Mouse (Mus musculus) heart, adult 18-20 months (tissue): ENCODE measurements around the gene N4bp2l2. TPM values are rescaled to one million over a fixed set of nuclear protein-coding genes. Genes with fewer than 3 reads are reported as not detected.
"Not testable (repeated sequence)": the region's sequence is repeated elsewhere in the genome, so short reads cannot be mapped to it uniquely, and the experiment has no call there.

ENCODE experiments used
- DNase-seq, 2 experiments: peaks; one replicate each; pipeline ENCODE4 v3.0.0; 2021 to 2022; ENCODE audit warnings: mixed read lengths in 1 of 2
- long read RNA-seq, 2 experiments: library from polyadenylated mRNA; stranded (forward); transcript quantifications; one replicate each; pipeline ENCODE4 v2.0.0; 2021
- total RNA-seq, 2 experiments: library from RNA; stranded (reverse); gene quantifications; 2 replicates each; pipeline ENCODE4 v1.2.3; 2021

N4bp2l2 gene
- total RNA-seq: 10 to 100 TPM; 41.1 to 41.3 TPM
- long read RNA-seq, experiment 1, full-length matches to known transcripts: 4 of 4 reads
- long read RNA-seq, experiment 1, partial matches to known transcripts: 0 of 4 reads
- long read RNA-seq, experiment 1, other reads (novel, unspliced or antisense): 0 of 4 reads
- long read RNA-seq, experiment 2, full-length matches to known transcripts: 4 of 5 reads
- long read RNA-seq, experiment 2, partial matches to known transcripts: 1 of 5 reads
- long read RNA-seq, experiment 2, other reads (novel, unspliced or antisense): 0 of 5 reads

- DNase-seq: not testable (repeated sequence)
Measured at GRCm38 (mm10) chr5:150666133-150666739, at the start of gene N4bp2l2. Gene N4bp2l2 (minus strand): TSS chr5:150666183.

GRCm38 (mm10) chr5:150713431-150713830 is 47.4 kb upstream of the N4bp2l2 start:
- no peak for DNase-seq

DNA sequence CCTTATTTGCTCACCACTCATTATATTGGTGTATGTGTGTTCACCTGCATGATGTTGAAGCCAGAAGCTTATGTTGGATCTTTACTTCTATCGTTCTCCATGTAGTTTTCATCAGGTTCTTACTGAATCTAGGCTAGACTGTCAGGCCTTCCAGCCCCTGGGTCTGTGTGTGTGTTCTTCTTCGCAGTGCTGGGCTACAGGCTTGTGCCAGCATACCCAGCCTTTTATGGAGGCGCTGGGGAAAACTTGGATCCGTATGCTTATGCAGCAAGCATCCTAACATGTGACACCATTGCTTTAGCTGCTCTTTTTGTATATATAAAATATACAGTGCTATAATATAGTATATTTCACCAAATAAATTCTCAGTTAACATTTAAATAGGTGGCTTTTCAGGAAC is 45.5 kb upstream of the N4bp2l2 start:
- no peak for DNase-seq

GRCm38 (mm10) chr5:150707181-150707580 is 41.2 kb upstream of the N4bp2l2 start:
- not testable (repeated sequence) for DNase-seq

DNA sequence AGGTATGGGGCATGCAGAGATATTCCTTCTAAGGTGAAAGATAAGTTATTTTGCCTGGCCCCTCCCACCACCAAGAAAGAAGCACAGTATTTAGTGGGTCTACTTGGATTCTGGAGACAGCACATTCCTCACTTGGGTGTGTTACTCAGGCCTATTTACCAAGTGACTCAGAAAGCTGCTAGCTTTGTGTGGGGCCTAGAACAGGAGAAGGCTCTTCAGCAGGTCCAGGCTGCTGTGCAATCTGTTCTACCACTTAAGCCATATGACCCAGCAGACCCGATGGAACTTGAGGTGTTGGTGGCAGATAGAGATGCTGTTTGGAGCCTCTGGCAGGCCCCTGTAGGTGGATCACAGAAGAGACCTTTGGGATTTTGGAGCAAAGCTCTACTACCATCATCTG is 40.7 kb upstream of the N4bp2l2 start:
- not testable (repeated sequence) for DNase-seq

GRCm38 (mm10) chr5:150702714-150703113 is 36.7 kb upstream of the N4bp2l2 start:
- peak; percentile 29 to 83 for DNase-seq

DNA sequence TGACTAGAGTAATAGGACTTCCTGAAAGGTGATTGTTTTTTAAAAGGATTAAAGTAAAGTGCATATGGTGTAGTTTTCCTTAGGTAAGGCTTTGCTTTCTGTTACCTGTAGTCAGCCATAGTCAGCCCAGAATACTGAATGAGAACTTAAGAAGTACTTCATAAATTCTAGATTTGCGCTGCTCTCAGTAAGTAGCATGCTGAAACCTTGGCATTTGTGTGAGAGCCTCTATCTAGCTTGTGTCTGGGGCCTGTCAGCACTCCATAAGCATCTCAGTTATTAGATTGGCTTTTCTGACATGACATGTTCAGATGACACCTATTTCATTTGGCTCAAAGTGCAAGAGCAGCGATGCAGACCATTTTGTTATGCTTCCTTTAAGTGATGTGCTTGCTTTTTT is 27.3 kb upstream of the N4bp2l2 start:
- no peak for DNase-seq

DNA sequence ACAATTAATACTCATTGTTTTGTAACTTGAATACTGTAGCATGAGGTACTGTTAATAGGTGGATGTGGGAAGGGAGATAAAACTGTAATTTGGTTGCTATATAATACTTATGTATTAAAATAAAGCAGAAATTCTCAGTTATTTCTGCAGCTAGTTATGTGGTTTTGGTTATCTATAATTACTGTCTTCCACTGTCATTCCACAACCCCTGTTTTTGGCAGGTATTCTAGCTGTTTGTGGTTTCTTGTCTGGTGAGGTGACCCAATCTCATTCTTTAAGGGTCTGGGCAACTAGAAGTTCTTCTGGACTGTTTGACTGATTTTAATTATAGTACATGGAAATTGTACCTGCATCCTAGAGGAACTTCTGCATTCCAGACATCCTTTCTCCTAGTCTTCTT is 24.7 kb upstream of the N4bp2l2 start:
- DNase-seq: no peak

DNA sequence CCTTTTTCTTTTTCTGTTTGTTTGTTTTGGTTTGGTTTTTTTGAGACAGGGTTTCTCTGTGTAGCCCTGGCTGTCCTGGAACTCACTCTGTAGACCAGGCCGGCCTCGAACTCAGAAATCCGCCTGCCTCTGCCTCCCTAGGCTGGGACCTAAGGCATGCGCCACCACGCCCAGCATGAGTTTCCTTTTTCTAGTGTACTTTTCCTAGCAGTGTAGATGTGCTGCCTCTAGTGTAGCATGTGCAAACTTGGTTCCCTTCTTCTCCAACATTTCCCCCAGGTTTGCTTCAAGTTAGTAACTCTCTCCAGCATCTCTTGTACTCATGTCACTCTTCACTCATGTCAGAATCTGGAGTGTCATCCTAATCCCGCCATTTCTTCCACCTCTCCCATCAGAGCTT is 16.9 kb upstream of the N4bp2l2 start:
- DNase-seq: not testable (repeated sequence)

DNA sequence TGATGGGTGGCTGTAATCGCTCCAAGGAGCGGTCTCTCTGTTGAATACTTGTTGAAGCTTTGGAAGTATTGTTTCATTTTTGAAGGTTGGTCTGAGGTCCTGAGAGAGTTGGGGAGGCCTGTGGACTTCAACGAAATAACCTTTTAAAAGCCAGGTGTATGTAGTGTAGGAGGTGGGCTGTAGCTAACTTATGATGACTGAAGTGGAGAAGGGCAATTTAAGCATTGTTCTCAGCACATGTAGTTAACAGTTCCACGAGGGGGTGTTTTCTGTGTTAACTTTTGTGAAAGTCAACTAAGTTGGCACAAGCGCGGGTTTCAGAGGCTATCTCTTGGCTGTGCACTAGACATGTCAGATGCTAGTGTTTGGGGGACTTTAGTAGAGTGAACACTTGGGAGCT is 8.9 kb upstream of the N4bp2l2 start:
- DNase-seq: peak; percentile 7 to 23

DNA sequence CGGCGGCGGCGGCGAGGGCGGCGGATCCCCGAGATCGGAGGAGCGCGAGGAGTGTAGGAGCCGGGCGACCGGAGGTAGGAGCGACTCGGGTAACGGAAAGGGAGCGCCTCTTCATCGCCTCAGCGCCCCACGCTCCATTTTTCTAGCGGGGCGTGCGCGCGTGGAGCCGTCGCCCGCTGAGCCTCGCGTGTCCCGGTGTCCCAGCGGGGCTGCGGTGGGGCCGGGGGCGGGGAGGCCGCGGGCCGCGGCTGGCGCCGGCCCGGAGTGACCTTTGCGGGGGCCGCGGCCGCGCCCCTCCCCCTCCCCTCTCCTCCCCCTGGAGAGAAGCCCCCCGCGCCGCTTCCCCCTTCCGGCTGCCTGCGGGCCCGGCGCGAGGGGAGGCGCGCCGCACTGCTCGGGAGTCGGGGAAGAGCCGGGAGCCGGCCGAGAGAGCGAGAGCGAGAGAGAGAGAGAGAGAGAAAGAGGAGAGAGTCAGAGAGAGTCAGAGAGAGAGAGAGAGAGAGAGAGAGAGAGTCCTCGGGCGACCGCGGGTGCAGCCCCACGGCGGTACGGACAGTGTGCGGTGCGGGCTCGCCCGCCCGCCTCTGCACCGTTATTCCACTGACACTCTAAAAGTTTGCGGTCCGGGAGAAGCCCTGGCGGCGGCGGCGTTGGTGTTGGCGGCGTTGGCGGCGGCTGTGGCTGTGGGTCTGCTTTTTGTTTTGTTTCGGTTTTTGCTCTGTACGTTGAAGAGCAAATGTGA is 8.1 kb upstream of the N4bp2l2 start:
- DNase-seq: peak in 1 of 2 experiments; percentile 44

- DNase-seq: peak; percentile 93 to 96
Measured at GRCm38 (mm10) chr5:150673153-150673835, 7.3 kb upstream of the N4bp2l2 start, which contains the start of gene Pds5b. Gene Pds5b (plus strand): TSS chr5:150673739.

DNA sequence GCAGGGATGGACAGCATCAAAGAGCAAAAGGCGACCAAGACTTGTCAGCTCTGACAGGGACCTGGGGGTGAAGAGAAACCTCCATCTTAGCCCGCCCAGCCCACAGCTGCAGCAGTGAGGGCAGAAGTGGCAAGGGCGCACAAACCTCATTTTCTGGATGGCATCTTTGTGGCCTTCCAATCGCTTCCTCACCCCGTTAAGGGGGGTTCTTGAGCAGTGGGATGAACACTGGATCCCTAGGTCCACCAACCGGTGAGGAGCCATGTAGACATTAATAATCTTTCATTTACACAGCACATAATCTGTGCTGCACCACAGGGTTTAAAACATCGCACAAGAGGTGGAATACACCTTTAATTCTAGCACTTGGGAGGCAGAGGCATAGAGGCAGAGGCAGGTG is 6.4 kb upstream of the N4bp2l2 start:
- no peak for DNase-seq

- no peak for DNase-seq
Measured at GRCm38 (mm10) chr5:150668731-150669130, 2.7 kb upstream of the N4bp2l2 start.

DNA sequence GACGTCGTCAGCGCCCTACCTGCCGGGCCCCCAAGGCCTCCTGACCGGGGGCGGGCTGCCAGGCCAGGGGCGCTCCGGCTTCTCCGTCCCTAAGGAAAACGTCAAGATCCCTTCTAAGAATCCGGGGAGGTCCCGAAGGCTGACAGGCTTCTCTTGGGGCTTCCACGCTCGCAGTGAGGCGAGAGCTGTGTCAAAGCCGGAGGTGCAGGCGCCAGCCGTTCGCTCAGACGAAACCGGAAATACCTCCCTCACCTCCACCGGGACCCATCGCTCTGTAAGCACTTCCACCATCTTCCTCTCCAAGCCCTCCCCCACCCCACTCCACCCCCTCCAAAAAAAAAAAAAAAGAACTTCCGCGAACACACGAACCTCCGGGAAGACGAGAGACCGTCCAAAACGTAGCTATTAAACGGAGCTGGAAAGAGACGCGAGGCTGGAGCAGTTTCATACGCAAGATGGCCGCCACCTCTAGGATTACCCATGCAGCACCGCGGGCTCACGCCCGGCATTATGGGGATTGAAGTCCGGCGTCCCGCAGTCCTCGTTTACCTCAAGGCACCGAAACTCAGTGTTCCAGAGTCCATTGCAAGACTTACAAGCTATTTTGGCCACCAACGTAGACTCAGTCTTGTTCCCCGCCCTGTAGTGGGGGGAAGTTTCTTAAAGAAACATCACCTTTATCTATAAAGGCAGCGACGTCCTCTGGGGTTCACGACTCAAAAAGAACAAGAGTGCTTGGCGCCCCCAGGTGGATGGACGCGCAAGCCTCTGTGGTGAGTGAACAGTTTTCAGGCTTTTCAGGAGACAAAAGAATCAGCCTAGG is 640 bp downstream of the N4bp2l2 start:
- peak; percentile 96 to 98 for DNase-seq

DNA sequence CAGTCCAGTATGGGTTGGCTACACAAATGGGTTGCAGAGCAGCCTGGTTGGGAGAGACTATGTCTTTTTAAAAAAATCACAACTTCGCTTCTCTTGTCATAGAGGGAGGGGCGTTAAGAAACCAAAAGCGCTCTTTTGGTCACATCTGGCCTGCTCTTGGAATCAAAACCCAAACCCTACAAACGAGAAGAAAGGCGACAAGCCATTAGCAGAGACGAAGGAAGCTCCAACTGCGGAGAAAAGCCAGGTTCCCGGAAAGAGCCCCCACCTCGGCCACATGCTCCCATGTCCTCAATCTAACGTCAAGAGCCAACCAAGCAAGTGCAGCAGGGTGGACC is 1.2 kb downstream of the N4bp2l2 start:
- no peak for DNase-seq

DNA sequence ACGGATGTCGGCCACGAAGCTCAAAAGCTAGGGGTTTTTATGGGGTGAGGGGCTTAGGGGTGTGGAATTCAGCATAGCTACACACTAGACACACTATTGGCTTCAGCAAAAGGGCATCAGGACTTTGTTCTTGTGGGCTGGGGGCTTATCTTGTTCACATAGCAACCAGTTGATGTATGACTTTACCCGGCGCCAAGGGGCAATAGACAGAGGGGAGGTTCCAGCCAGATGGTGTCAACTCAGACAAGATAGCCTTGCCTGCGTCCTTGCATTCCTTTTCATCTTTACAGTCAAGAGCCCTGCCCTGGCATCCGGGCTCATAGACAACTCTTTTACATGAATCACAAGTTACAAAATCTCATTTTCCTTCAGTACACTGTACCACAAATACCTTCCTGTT is 2.1 kb downstream of the N4bp2l2 start:
- not testable (repeated sequence) for DNase-seq

DNA sequence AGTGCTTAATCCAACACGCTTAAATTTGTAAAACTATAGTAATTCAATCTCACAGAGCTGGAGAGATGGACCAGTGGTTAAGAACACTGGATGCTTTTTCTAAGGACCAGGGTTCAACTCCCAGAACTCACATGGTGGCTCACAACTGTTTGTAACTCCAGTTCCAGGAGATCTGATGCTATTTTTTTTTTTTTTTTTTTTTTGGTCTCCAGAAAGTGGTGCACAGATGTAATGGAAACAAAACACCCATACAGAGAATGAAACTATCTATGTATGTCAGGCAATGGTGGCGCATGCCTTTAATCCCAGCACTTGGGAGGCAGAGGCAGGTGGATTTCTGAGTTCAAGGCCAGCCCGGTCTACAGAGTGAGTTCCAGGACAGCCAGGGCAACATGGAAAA is 5.7 kb downstream of the N4bp2l2 start:
- not testable (repeated sequence) for DNase-seq

DNA sequence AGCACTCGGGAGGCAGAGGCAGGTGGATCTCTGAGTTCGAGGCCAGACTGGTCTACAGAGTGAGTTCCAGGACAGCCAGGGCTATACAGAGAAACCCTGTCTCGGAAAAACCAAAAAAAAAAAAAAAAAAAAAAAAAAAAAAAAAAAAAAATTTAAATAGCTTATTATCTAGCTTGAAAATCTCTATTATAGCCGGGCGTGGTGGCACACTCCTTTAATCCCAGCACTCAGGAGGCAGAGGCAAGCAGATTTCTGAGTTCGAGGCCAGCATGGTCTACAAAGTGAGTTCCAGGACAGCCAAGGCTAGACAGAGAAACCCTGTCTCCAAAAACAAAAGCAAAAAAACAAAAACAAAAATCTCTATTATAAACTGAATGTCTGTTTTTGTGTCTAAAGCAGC is 6.6 kb downstream of the N4bp2l2 start:
- not testable (repeated sequence) for DNase-seq

- no peak for DNase-seq
Measured at GRCm38 (mm10) chr5:150654548-150654947, 11.4 kb downstream of the N4bp2l2 start.

- no peak for DNase-seq
Measured at GRCm38 (mm10) chr5:150652578-150652977, 13.4 kb downstream of the N4bp2l2 start.

DNA sequence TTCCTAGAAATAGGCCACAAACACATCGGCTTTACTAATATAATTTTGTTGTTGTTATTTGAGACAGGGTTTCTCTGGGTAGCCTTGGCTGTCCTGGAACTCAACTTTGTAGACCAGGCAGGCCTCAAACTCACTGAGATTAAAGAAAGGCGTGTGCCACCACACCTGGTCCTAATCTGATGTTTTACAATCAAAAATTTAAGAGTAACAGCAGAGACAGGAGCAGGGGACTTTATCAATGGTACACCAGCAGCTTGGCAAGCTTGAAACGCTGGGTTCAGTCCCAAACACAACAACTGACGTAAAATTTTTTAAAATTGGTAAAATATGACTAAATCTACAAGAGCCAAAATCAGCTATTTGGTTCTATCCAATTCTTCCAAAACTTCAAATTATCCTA is 21.1 kb downstream of the N4bp2l2 start:
- no peak for DNase-seq
